Mouse (Mus musculus): ENCODE measurements around the gene Cwh43. TPM values are rescaled to one million over a fixed set of nuclear protein-coding genes. Genes with fewer than 3 reads are reported as not detected.

Cwh43 gene
- total RNA-seq, 1 experiment: 0.31 TPM

- in situ Hi-C loops (cut with MboI; ENCODE audit: low sequenced_read_pairs in 2 of 2, unreplicated experiment in 2 of 2): no loop called here
- Histone ChIP-seq H3K27ac (ENCODE audit: insufficient read depth, low read depth, low read length, poor library complexity, severe bottlenecking) (no peak overlapping the region), H3K4me3 (ENCODE audit: insufficient read depth in 1 of 2, low read depth in 1 of 2, low read length in 2 of 2, poor library complexity in 1 of 2, severe bottlenecking in 1 of 2) (no peak overlapping the region), H3K4me1 (ENCODE audit: control insufficient read depth in 2 of 2, insufficient read depth in 2 of 2, low read length in 2 of 2, poor library complexity in 1 of 2) (no peaks in the 10 kb centered on the region; a peak in 1 of 4 replicates), H3K9ac (ENCODE audit: insufficient read depth, low read depth, low read length, poor library complexity, severe bottlenecking) (no peak overlapping the region), H3K36me3 (ENCODE audit: control insufficient read depth, insufficient read depth, low read length, poor library complexity, severe bottlenecking) (no peaks in the 10 kb centered on the region), H3K9me3 (ENCODE audit: control insufficient read depth, insufficient read depth, low read depth, low read length) (no peaks in the 10 kb centered on the region)
- no peak for DNase-seq (ENCODE audit: low read depth, low spot score)
- TF ChIP-seq MAFK (IDR thresholded peaks at IDR 0.05; ENCODE audit: insufficient read depth, low read depth, low read length) (0 out of 2 replicates have a peak, but pooled peaks have one; percentile 38), ZC3H11A (IDR thresholded peaks at IDR 0.05; ENCODE audit: borderline replicate concordance, low read depth, low read length) (no peak)
Observed at GRCm38 (mm10) chr5:73411771-73412170, 5.9 kb downstream of the Cwh43 start.

DNA sequence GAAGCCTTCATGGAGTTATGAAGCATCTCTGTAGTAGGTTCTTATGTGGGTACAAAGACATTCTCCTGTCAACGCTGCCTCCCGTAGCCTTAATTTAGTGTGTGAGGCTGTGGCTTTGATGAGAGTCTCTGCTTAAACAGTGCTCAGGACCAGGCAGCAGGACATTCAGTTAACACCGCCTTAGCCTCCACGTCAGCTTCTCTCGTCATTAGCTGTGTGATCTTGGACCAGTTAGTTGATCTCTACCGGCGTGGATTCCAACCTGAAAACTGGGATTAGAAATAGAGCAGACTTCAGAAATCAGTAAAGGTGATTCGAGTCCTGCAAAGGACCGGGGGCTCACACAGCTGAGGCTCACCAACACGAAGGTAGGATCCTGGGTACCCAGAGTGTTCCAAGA lies 8.3 kb downstream of the Cwh43 start:
- Histone ChIP-seq H3K4me1 (ENCODE audit: control insufficient read depth in 2 of 2, insufficient read depth in 2 of 2, low read length in 2 of 2, poor library complexity in 1 of 2) (peaks cover 0 to 2% of the 10 kb centered on the region in 2 experiments; a peak in 1 of 4 replicates), H3K9me3 (ENCODE audit: control insufficient read depth, insufficient read depth, low read depth, low read length) (no peaks in the 10 kb centered on the region), H3K9ac (ENCODE audit: insufficient read depth, low read depth, low read length, poor library complexity, severe bottlenecking) (no peak overlapping the region), H3K4me3 (ENCODE audit: insufficient read depth in 1 of 2, low read depth in 1 of 2, low read length in 2 of 2, poor library complexity in 1 of 2, severe bottlenecking in 1 of 2) (no peak overlapping the region), H3K36me3 (ENCODE audit: control insufficient read depth, insufficient read depth, low read length, poor library complexity, severe bottlenecking) (no peaks in the 10 kb centered on the region), H3K27ac (ENCODE audit: insufficient read depth, low read depth, low read length, poor library complexity, severe bottlenecking) (no peak overlapping the region)
- TF ChIP-seq ZNF384 (IDR thresholded peaks at IDR 0.05; ENCODE audit: low read depth, low read length) (no peak), MAFK (IDR thresholded peaks at IDR 0.05; ENCODE audit: insufficient read depth, low read depth, low read length) (no peak), HCFC1 (IDR thresholded peaks at IDR 0.05; ENCODE audit: borderline replicate concordance, insufficient read depth, low read length) (no peak), ZC3H11A (IDR thresholded peaks at IDR 0.05; ENCODE audit: borderline replicate concordance, low read depth, low read length) (no peak), CHD2 (IDR thresholded peaks at IDR 0.05; ENCODE audit: low read depth, low read length) (no peak)
- in situ Hi-C loops (cut with MboI; ENCODE audit: low sequenced_read_pairs in 2 of 2, unreplicated experiment in 2 of 2): no loop called here
- no peak for DNase-seq (ENCODE audit: low read depth, low spot score)

DNA sequence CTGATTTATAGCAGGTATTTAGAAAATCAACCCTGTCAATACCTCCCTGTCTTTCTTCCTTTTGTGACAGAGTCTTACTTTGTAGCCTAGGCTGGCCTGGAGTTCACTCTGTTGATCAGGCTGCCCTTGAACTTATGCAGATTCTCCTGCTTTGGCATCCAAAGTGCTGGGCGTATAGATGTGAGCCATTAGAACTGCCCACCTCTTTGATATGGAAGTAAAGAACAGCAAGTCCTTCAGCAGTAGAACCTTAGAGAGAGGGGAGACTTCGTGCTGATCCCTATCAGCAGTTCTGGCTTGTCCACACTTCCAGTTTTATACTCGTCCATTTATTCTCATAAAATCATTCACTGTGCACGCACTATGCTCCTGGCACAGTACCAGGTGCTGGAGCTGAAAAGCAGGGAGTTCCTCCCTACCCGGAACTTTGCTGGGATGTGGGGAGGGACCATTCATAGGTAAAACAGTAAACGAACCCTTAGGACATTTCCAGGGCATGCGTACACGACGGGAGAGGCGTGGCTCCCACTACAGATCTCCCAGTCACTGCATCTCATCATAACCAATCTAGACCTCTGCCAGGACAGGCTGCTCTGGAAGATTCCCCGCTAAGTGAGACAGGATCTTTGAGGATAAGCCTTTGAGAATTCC lies 13.3 kb downstream of the Cwh43 start:
- H3K9ac ChIP-seq (ENCODE audit: insufficient read depth, low read depth, low read length, poor library complexity, severe bottlenecking): no peak overlapping the region
- no peak overlapping the region for H3K27ac ChIP-seq (ENCODE audit: insufficient read depth, low read depth, low read length, poor library complexity, severe bottlenecking)
- peak; percentile 75 for DNase-seq (ENCODE audit: low read depth, low spot score)
- H3K9me3 ChIP-seq (ENCODE audit: control insufficient read depth, insufficient read depth, low read depth, low read length): no peaks in the 10 kb centered on the region
- peak overlapping the region in 1 of 2 experiments; percentile 36; a peak in 2 of 4 replicates for H3K4me3 ChIP-seq (ENCODE audit: insufficient read depth in 1 of 2, low read depth in 1 of 2, low read length in 2 of 2, poor library complexity in 1 of 2, severe bottlenecking in 1 of 2)
- H3K4me1 ChIP-seq (ENCODE audit: control insufficient read depth in 2 of 2, insufficient read depth in 2 of 2, low read length in 2 of 2, poor library complexity in 1 of 2): peaks cover 0 to 2% of the 10 kb centered on the region in 2 experiments; a peak in 1 of 4 replicates
- in situ Hi-C loops (cut with MboI; ENCODE audit: low sequenced_read_pairs in 2 of 2, unreplicated experiment in 2 of 2): no loop called here
- H3K36me3 ChIP-seq (ENCODE audit: control insufficient read depth, insufficient read depth, low read length, poor library complexity, severe bottlenecking): no peaks in the 10 kb centered on the region
- no peak for TF ChIP-seq HCFC1 (IDR thresholded peaks at IDR 0.05; ENCODE audit: borderline replicate concordance, insufficient read depth, low read length)
- no peak for TF ChIP-seq ZNF384 (IDR thresholded peaks at IDR 0.05; ENCODE audit: low read depth, low read length)
- TF ChIP-seq MAFK (IDR thresholded peaks at IDR 0.05; ENCODE audit: insufficient read depth, low read depth, low read length): no peak
- no peak for TF ChIP-seq ZC3H11A (IDR thresholded peaks at IDR 0.05; ENCODE audit: borderline replicate concordance, low read depth, low read length)
- no peak for TF ChIP-seq CHD2 (IDR thresholded peaks at IDR 0.05; ENCODE audit: low read depth, low read length)

GRCm38 (mm10) chr5:73426824-73427223 lies 20.9 kb downstream of the Cwh43 start:
- TF ChIP-seq ZNF384 (IDR thresholded peaks at IDR 0.05; ENCODE audit: low read depth, low read length) (no peak), ZC3H11A (IDR thresholded peaks at IDR 0.05; ENCODE audit: borderline replicate concordance, low read depth, low read length) (no peak), MAFK (IDR thresholded peaks at IDR 0.05; ENCODE audit: insufficient read depth, low read depth, low read length) (no peak), HCFC1 (IDR thresholded peaks at IDR 0.05; ENCODE audit: borderline replicate concordance, insufficient read depth, low read length) (no peak), CHD2 (IDR thresholded peaks at IDR 0.05; ENCODE audit: low read depth, low read length) (no peak)
- no peak overlapping the region for H3K27ac ChIP-seq (ENCODE audit: insufficient read depth, low read depth, low read length, poor library complexity, severe bottlenecking)
- H3K4me3 ChIP-seq (ENCODE audit: insufficient read depth in 1 of 2, low read depth in 1 of 2, low read length in 2 of 2, poor library complexity in 1 of 2, severe bottlenecking in 1 of 2): no peak overlapping the region
- H3K9ac ChIP-seq (ENCODE audit: insufficient read depth, low read depth, low read length, poor library complexity, severe bottlenecking): no peak overlapping the region
- in situ Hi-C loops (cut with MboI; ENCODE audit: low sequenced_read_pairs in 2 of 2, unreplicated experiment in 2 of 2): no loop called here
- H3K36me3 ChIP-seq (ENCODE audit: control insufficient read depth, insufficient read depth, low read length, poor library complexity, severe bottlenecking): no peaks in the 10 kb centered on the region
- H3K4me1 ChIP-seq (ENCODE audit: control insufficient read depth in 2 of 2, insufficient read depth in 2 of 2, low read length in 2 of 2, poor library complexity in 1 of 2): no peaks in the 10 kb centered on the region
- DNase-seq (ENCODE audit: low read depth, low spot score): no peak
- H3K9me3 ChIP-seq (ENCODE audit: control insufficient read depth, insufficient read depth, low read depth, low read length): no peaks in the 10 kb centered on the region
